Mouse (Mus musculus) erythroblast, adult 5-6 weeks (primary cell): ENCODE measurements around the gene Tet3. TPM values are rescaled to one million over a fixed set of nuclear protein-coding genes. Genes with fewer than 3 reads are reported as not detected.

Experiments
- ATAC-seq: replicated peaks from 2 replicates; pipeline ENCODE4 v1.8.0; 2016; ENCODE audit warnings: moderate number of reproducible peaks, mild to moderate bottlenecking, moderate TSS enrichment, inconsistent platforms; ENCODE audit not compliant: poor library complexity, low FRiP score, severe bottlenecking
- total RNA-seq, 2 experiments: library from RNA; stranded (forward) in 1 of 2; stranded (reverse) in 1 of 2; fragments of 150-400 nt in 1 of 2; fragments of 200-764, 138-1000 nt in 1 of 2; gene quantifications; 2 replicates each; pipeline versions ENCODE4 v1.2.3 to v1.2.4; 2015 to 2017; ENCODE audit warnings: low replicate concordance in 2 of 2

Tet3 gene
- total RNA-seq (2015; ENCODE audit: low replicate concordance) (29.6 and 35.1 TPM in 2 replicates), total RNA-seq (2017; ENCODE audit: low replicate concordance) (24.9 and 25.5 TPM in 2 replicates)

DNA sequence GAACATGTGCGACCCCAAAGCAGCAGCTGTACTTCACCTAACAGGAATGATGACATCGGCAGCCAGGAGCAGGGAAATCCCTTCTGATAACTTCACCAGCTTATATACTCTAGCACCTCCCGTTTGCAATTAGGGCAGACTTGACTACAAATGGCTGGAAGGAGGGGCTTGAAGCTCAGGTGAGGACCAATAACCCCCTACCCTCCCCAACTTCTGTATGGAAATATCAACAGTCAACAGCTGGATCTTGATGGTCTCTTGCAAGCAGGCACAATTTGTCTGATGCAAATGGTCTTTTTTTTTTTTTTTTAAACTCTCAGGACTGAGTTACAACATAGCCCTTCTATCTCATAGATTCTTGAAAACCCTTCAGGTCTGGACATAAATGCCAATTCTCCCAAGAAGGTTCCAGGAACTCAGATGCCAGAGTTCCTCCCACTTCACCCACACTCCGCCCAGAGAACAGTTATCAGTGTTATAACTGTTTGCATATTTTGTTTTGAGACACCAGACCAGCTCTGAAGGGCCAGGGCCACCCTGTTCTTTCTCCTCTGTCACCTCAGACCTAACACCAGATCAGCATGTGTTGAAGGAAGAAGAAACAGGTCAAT is at the start of gene Tet3:
Gene Tet3, minus strand, starts transcription at position 51 of the 611 bp plus-strand sequence.
- ATAC-seq = no peak

- peak; percentile 51 for ATAC-seq
Observed at GRCm38 (mm10) chr6:83507168-83507546, 48.3 kb upstream of the Tet3 start.

DNA sequence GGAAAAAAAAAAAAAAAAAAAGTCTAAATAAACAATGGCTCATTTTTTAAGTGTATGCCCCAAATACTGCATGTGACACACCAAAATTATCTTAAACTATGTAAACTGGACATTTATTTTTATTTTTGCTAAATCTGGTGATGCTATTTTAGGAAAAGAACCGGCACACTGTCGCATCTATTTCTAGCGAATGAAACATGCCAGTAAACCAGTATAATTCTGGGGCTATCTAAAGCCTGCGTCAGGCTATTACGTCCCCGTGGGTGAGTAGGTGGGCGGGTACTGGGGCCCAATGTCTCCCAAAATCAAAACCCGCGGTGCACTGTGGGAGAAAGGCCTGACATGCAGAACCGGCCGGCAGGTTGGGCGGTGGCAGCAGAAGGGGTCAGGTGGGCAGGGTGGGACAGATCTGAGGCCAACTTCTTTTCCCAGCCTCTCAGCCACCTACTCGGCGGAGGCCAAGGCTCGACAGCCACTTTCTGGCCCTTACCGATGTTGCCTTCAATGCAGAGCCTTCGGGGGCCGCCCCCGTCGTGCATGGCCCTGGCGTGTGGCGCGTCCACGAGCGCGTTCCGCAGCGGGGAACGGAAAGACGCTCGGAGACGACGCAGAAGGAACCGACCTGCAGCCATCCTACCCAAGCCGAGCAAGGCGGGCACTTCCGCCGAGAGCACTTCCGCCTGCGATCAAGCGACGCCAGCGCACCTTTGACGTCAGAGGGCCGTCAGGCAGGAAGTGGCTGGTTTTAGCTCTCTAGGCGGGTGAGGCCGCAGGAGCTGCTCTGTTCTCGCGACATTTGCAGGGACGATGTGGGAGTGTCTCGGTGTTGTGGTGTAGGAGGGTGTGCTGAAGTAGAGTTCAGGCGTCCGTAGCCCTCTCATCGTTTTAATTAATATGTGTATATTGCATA is 47.6 kb upstream of the Tet3 start, which contains the start of gene Dguok:
Gene Dguok, minus strand, starts transcription at position 712 of the 910 bp plus-strand sequence.
- peak; percentile 92 for ATAC-seq

- ATAC-seq = no peak
Observed at GRCm38 (mm10) chr6:83505554-83505953, 46.7 kb upstream of the Tet3 start.

DNA sequence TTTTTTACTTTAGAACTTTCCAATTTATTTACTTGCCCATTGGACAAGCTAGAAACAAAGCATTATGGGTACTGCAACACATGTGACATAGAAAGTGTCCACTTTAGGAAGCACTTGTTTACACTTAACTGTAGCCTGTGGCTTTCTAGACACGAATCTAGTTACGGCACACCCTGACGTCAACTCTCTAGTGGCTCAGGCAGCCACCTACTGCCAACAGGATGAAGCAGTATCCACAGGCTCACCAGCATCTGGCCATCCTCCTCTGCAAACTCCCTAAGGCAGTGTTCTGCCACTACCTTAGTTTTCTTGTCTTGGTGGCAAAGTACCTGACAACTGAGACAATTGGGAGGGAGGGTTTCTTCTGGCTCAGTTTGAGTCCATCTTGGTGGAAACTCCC is 44.5 kb upstream of the Tet3 start:
- no peak for ATAC-seq

- no peak for ATAC-seq
Observed at GRCm38 (mm10) chr6:83502656-83503055, 43.8 kb upstream of the Tet3 start.

DNA sequence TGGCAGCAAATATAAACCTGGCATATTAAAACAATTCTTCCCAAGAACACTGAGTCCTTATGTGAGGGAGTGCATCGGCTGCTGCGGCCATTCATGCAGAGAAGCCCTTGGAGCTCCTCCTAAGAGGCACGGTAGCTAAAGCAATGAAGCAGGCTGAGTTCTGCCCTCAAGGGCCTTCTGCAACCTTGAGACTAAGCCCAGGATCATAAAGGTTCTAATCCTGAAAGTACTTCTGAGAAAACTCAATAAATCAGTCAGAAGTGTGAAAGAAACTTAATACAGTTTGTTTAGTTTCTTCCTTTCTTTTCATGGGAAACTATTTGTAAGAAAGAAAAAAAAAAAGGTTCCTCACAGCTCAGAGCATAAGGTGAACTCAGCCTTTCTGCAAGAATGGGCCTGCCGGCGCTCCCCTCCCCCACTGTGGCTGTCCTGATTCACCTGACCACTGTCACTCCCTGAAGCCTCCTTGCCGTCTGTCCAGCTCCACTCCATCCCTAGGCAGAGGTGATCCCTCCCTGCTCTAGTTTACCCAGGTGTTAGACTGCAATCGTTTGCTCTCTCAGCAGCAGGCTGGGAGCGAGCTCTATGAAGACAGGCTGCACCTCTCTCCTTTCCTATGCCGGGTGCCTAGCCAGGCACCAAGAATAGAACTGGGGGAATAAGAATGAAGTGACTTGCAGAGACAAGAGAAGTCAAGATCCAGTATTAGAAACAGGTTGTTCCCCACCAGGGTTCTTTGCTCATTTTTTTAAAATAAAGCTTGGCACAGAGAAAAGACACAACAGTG is 42.8 kb upstream of the Tet3 start:
- ATAC-seq = no peak

- ATAC-seq = no peak
Observed at GRCm38 (mm10) chr6:83500462-83500861, 41.6 kb upstream of the Tet3 start.

GRCm38 (mm10) chr6:83499078-83499477 is 40.2 kb upstream of the Tet3 start:
- ATAC-seq = no peak

DNA sequence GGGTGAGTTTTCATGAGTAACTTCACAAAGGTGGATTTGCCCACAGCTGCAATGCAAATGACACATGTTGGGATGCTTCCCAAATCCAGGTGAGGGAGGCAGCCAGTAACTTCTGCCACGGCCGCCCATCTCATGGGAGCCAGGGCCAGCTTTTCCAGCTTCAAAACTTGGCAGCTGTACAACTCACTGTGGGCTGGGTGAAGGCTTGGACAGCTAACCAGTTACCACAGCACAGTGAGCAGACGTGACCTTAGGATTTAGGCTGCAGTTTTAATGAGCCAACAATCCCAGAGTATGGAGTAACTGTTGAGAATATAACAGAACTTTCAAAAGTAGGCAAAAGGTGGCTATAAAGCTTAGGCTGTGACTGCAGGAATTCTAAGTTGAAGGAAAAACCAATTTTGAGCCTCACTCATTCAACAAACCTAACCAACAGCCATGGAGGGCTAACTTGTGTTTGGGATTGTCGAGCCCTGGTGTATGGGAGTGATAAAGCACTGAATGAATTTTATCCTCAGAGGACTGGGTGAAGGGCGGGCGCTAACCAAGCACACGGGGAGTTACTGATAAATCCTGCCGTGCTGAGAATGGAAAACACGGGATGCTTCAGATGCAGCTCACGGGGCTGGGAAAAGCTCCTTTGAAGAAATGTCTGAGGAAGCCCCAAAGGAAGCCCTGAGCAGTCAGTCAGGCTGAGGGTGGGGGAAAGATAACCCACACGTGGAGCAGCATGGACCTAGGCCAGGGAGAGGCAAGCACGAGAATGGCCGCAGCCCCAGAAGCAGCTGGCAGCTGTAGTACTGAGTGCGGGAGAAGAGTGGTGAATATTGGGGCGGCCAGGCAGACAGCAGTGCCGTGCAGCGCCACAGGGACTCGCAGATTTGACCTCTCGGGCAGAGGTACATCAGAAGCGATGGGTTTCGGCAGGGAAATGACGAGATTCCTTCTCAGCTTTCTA is 38.1 kb upstream of the Tet3 start:
- ATAC-seq = 0 out of 2 replicates have a peak, but pooled peaks have one; percentile 42

GRCm38 (mm10) chr6:83496009-83496752 is 37.3 kb upstream of the Tet3 start:
- no peak for ATAC-seq

- no peak for ATAC-seq
Observed at GRCm38 (mm10) chr6:83490622-83491021, 31.7 kb upstream of the Tet3 start.

DNA sequence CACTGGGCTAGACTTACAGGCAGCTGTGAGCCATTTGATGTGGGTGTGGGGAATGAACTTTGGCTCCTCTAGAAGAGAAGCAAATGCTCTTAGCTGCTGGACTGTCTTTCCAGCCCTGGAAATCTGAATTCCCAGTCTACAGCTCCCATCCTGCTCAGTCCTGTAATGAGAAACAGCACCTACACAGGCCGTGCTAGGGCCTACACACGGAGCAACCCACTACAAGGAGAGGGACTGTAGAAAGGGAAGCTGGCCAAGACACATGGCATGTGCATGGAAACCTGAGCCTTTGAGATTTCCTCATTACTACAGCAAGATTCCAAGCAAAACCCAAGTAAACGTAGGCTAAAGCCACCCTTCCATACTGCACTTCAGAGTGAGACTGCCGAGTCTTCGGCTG is 29.3 kb upstream of the Tet3 start:
- ATAC-seq = no peak

DNA sequence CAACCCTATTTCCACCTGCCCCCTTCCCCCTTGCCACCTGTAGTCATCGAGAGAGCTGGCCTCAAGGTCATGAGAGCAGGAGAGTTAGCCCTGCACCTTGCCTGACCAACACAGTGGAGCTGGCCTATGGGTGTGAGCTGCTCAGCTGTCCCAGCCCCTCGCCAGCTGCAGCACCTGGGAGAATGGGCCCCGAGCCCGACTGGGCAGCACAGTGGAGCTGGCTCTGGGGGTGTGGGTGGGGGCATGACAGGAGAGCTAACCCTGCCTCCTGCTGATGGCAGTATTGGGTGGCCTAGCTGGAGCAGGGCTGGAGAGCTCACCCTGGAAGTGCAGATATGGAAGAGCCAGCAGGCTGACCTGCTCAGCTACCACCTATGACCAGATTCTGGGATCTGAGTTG is 28.4 kb upstream of the Tet3 start:
- ATAC-seq = no peak

DNA sequence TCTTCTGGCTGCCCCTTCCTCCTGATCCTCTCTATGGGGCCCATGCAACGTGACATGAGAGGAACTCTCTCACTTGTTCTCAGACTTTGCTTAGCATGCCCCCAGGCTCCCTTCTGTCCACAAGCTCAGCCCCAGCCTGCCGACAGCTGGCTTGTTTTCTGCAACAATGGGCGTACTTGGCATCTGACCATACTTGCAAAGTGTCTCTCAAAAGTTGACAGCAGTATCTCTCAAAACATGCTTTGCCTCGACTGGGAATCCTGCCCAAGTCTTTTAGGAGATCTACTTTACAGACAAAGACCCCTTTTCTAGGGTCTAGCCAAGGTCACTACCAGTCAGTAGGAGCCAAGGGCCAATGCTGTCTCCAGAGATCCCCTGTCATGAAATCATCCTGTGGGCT is 27.0 kb upstream of the Tet3 start:
- no peak for ATAC-seq

GRCm38 (mm10) chr6:83483776-83484175 is 24.9 kb upstream of the Tet3 start:
- ATAC-seq = no peak

DNA sequence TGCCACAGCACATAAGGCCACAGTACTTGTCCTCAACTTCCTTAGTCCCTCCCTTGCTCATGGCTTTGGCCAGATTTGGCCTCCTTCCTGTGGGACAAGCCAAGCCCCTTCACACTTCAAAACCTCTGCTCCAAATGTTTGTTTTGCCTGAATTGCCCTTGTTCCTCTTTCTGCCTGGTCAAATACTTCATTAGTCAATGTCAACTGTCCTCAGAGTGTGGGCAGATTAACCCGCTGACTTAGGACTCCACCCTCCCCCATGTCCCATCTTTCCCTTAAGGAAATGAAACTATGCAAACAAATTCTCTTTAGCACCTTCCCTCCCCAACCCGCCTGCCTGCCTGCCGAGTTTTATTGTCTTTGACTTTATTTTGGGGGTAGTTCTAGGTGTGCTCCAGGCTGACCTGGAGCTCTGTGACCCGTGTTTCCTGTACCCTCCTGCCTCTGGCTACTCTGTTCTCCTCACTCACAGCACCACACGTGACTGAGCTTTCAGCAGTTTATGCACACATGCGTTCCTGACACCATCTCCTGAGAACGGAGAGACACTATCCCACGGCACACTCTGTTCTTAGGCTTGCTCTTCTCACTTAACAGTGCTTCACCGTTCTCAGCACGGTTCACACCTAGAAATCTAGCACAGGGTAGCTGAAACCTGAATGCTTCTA is 23.7 kb upstream of the Tet3 start:
- no peak for ATAC-seq
